Mouse (Mus musculus) hindbrain, embryonic 15.5 days (tissue): ENCODE results near the gene Stmn1. TPM values are rescaled to one million over a fixed set of nuclear protein-coding genes. Genes with fewer than 3 reads are reported as not detected.

Experiments used
- ATAC-seq: fragments of 200-750 bp; cut with Nextera tagmentation; 2 replicates; pipeline ENCODE4 v1.8.0; 2017; ENCODE audit warnings: low read depth, moderate number of reproducible peaks, moderate TSS enrichment; ENCODE audit not compliant: low FRiP score
- H3K27ac ChIP-seq: fragments of 300-500 bp; sonication (generic); replicated peaks from 2 replicates; pipeline ENCODE4 v1.5.1; 2015; ENCODE audit warnings: mild to moderate bottlenecking, inconsistent platforms
- H3K27me3 ChIP-seq: fragments of 300-500 bp; sonication (generic); 2 replicates; pipeline ENCODE4 v1.6.1; 2015; ENCODE audit warnings: control low read depth, inconsistent platforms
- H3K36me3 ChIP-seq: fragments of 300-500 bp; sonication (generic); 2 replicates; pipeline ENCODE4 v1.6.1; 2015; ENCODE audit warnings: control low read depth, inconsistent platforms
- H3K4me1 ChIP-seq: fragments of 300-500 bp; sonication (generic); replicated peaks from 2 replicates; pipeline ENCODE4 v1.6.1; 2015; ENCODE audit warnings: control low read depth, inconsistent platforms
- H3K4me2 ChIP-seq: fragments of 300-500 bp; sonication (generic); 2 replicates; pipeline ENCODE4 v1.6.1; 2015; ENCODE audit warnings: moderate library complexity, mild to moderate bottlenecking, inconsistent platforms
- H3K4me3 ChIP-seq: fragments of 300-500 bp; sonication (generic); 2 replicates; pipeline ENCODE4 v1.5.1; 2015; ENCODE audit warnings: mild to moderate bottlenecking, inconsistent platforms
- H3K9ac ChIP-seq: fragments of 300-500 bp; sonication (generic); 2 replicates; pipeline ENCODE4 v1.6.1; 2015; ENCODE audit warnings: inconsistent platforms
- H3K9me3 ChIP-seq: fragments of 300-500 bp; sonication (generic); 2 replicates; pipeline ENCODE4 v1.6.1; 2016; ENCODE audit warnings: control low read depth, inconsistent platforms
- WGBS: fragments of 180-500 bp; shearing (Covaris S2); methylation state at CpG from one replicate; pipeline ENCODE4 v1.1.7; 2015; 5-methylcytosine and 5-hydroxymethylcytosine counted together
- polyA plus RNA-seq: library from polyadenylated mRNA; unstranded; fragments of >200 nt; fragmentation: Nextera tagmentation; extraction: Ambion mirVana; gene quantifications from 2 replicates; pipeline ENCODE4 v1.2.1, GENCODE M21; 2015

Stmn1 gene
- polyA plus RNA-seq, 1 experiment from 2014 or later: 6,036 TPM

DNA sequence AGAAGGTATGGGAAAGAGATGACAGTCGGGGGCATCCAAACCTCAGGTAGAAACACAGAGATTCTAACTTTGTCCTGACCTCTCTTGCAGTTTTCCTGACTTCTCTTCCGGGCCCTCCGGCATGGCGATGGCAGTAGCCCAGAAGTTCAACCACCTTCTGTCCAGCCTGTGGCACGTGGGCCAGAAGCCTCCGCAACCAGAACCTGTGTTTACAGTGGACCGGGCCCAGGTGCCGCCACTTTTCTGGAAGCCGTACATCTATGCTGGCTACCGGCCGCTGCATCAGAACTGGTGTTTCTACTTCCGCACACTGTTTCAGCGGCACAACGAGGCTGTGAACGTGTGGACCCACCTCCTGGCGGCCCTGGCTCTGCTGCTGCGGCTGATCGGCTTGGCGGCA lies 38.6 kb downstream of the Stmn1 start:
- 90% methylated on average over 19 of the region's 19 CpGs for WGBS
- Histone ChIP-seq H3K27ac (no peak overlapping the region), H3K9ac (no peak overlapping the region), H3K27me3 (no peaks in the 10 kb centered on the region), H3K4me2 (no peak overlapping the region), H3K4me3 (no peak overlapping the region), H3K9me3 (no peaks in the 10 kb centered on the region), H3K36me3 (peaks cover 12% of the 10 kb centered on the region), H3K4me1 (peaks cover 9% of the 10 kb centered on the region)
- no peak for ATAC-seq

DNA sequence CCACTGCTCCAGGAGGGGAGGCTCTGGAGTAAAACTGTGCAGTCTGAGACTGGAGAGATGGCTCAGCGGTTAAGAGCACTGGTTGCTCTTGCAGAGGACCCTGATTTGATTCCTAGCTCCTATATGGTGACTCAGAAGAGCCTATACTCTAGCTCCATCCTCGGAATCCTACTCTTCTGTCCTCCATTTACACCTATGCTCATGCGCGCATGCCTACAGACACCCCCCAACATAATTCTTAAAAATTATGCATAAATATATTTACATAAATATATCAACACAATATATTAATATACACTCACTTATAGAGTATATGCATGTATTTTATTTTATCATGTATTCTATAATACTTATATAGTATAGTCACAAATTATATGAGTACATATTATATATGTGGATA lies 42.3 kb downstream of the Stmn1 start:
- no peak overlapping the region for H3K9ac ChIP-seq
- H3K4me2 ChIP-seq: peak overlapping the region; percentile 96
- peaks cover 12% of the 10 kb centered on the region for H3K36me3 ChIP-seq
- no peaks in the 10 kb centered on the region for H3K27me3 ChIP-seq
- WGBS: 77% methylated on average over 4 of the region's 4 CpGs
- H3K4me1 ChIP-seq: peaks cover 9% of the 10 kb centered on the region
- H3K9me3 ChIP-seq: no peaks in the 10 kb centered on the region
- ATAC-seq: no peak; the same call in 1 of the 2 replicates
- peak overlapping the region; percentile 47 for H3K4me3 ChIP-seq
- H3K27ac ChIP-seq: no peak overlapping the region

DNA sequence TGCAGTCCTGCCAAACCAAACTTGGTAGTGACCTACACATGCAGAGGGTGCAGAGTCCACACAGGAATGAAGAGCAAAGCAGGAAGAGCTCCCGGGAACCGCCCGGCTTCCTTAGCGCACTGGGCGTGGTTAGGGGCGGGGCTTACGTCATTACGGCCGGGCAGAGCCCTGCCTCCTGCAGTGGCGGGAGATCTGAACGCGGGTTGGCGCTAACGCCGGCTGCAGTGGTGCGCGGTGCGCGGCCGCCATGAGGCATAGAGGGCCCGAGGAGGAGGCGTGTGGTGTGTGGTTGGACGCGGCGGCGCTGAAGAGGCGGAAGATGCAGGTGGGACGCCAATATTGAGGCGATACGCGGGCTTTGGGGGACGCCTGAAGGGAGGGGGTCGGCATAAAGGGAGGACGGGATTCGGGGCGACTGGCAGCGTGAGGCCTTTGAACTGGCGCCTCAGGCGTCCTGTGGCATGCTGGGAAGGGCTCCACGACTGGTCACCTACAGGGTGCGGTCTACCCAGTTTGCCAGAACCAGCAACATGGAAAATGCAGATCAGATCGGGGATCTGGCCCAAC lies 42.8 kb downstream of the Stmn1 start, which contains the start of gene Aunip:
Gene Aunip, plus strand, starts transcription at position 155 of the 567 bp plus-strand sequence.
- H3K36me3 ChIP-seq: peaks cover 12% of the 10 kb centered on the region
- H3K9ac ChIP-seq: peak within 1 kb of the TSS; percentile 39
- H3K9me3 ChIP-seq: no peaks in the 10 kb centered on the region
- under 1% methylated on average over 42 of the region's 42 CpGs for WGBS
- peaks cover 9% of the 10 kb centered on the region for H3K4me1 ChIP-seq
- peak within 1 kb of the TSS; percentile 47 for H3K4me3 ChIP-seq
- peak; percentile 94 for ATAC-seq
- H3K27ac ChIP-seq: no peak within 1 kb of the TSS
- H3K4me2 ChIP-seq: peak within 1 kb of the TSS; percentile 96
- H3K27me3 ChIP-seq: no peaks in the 10 kb centered on the region

DNA sequence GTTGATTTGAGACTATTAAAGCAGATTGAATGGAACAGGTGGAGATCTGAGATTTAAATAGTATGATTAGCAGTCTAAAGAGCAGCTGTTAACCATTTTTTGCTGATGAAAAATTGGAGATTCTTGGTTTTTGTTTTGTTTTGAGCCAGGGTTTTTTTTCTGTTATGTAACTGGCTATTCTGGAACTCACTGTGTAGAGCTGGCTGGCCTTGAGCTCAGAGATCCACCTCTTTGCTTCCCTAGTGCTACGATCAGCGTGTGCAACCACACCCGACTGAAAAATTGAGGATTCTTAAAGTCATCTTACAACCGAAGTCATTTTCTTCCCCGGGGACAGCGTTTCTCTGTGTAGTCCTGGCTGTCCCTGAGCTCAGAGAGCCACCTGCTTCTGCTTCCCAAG lies 43.6 kb downstream of the Stmn1 start:
- Histone ChIP-seq H3K36me3 (peaks cover 12% of the 10 kb centered on the region), H3K9ac (no peak overlapping the region), H3K4me3 (no peak overlapping the region), H3K9me3 (no peaks in the 10 kb centered on the region), H3K27me3 (no peaks in the 10 kb centered on the region), H3K4me1 (peaks cover 9% of the 10 kb centered on the region), H3K27ac (no peak overlapping the region), H3K4me2 (peak overlapping the region; percentile 96)
- 75% methylated on average over 6 of the region's 6 CpGs for WGBS
- no peak for ATAC-seq

DNA sequence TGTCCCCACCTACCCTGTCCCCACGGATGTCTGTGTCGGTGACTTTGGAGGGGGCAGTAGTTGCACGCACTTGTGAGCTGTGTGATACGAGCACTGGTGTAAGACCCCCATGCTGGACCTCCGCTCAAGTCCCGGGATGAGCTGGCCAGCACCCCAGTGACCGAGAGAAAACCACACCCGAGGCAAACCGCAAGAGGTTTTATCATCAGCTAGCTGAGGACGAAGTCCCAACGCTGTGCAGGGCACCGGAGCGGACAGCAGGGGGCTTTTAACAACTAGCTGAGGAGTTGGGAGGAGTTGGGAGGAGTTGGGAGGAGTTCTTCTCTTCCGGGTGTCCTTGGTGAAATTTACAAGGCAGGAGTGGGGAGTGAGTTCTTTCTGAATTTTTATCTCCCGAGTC lies 44.7 kb downstream of the Stmn1 start:
- Histone ChIP-seq H3K9me3 (no peaks in the 10 kb centered on the region), H3K9ac (no peak overlapping the region), H3K4me3 (no peak overlapping the region), H3K4me1 (peaks cover 9% of the 10 kb centered on the region), H3K27me3 (no peaks in the 10 kb centered on the region), H3K36me3 (peaks cover 3% of the 10 kb centered on the region), H3K27ac (no peak overlapping the region), H3K4me2 (peak overlapping the region; percentile 25; the same call in 1 of the 2 replicates)
- WGBS: 27% methylated on average over 15 of the region's 15 CpGs
- no peak for ATAC-seq

DNA sequence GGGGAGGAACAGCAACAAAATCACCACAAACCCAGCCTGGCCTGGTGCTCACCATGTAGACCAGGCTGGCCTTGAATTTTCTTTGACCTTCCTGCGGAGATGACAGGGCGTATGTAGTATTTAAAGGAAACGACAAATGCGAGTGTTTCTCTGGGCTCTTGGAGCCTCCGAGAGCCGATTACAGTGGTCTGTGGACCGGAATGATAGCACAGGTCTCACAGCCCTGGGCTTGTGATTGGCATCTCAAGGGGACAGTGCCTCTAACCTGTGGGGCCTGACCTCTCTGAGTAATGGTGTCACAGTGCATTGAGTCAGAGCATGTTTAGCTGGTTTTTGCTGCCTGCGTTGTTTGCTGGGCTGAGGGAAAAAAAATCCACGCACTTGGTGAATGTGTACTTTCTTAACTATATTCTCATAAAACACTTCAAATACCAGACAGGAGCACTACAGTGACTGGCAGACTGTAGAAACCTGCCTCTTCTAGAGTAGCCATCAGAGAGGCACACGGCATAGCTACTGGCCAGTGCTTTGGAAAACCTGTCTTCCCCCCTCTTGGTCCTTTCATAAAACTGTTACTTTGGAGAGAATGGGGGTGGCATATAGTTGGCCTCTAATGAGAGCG lies 46.3 kb downstream of the Stmn1 start:
- WGBS: 92% methylated on average over 11 of the region's 11 CpGs
- ATAC-seq: no peak
- H3K4me3 ChIP-seq: no peak overlapping the region

DNA sequence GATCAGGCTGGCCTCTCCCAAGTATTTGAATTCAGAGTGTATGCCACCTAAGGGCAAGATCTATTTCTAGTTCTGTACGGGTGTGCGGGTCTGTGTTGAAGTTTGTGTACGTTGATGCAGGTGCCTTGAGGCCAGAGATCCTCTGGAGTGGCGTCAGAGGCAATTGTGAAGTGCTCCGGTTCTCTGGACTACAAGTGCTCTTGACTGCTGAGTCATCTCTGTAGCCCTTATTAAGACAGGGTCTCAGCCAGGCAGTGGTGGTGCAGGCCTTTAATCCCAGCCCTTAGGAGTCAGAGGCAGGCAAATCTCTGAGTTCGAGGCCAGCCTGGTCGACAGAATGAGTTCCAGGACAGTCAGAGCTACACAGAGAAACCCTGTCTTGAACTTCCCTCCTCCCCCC lies 47.5 kb downstream of the Stmn1 start:
- Histone ChIP-seq H3K9me3 (no peaks in the 10 kb centered on the region), H3K36me3 (no peaks in the 10 kb centered on the region), H3K27me3 (no peaks in the 10 kb centered on the region), H3K4me1 (peaks cover 9% of the 10 kb centered on the region), H3K4me2 (no peak overlapping the region), H3K9ac (no peak overlapping the region), H3K27ac (no peak overlapping the region), H3K4me3 (no peak overlapping the region)
- 86% methylated on average over 7 of the region's 7 CpGs for WGBS
- no peak for ATAC-seq

More for the DNA sequence above, 46.3 kb downstream of the Stmn1 start:
- no peak overlapping the region for H3K27ac ChIP-seq
- no peaks in the 10 kb centered on the region for H3K27me3 ChIP-seq
- H3K36me3 ChIP-seq: no peaks in the 10 kb centered on the region
- H3K4me2 ChIP-seq: no peak overlapping the region
- H3K9me3 ChIP-seq: no peaks in the 10 kb centered on the region
- H3K9ac ChIP-seq: no peak overlapping the region
- H3K4me1 ChIP-seq: peaks cover 9% of the 10 kb centered on the region

DNA sequence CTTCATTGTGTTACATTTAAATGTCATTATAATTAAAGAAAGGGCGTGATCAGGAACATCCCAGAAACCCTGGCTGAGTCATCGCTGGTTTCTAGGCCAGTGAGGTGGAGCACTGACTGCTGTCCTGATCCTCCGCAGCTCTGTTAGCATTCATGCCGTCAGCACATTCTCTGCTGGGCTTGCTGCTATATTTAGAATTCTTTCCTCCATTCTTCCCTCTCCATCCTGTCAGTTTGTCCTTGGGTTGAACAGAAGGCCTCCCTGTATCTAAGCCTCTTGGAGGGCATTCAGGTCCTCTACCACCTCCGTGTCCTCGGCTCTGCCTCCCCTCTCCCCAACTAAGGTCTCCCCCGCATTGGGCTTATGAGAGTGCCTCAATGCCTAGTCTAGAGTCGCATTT lies 48.9 kb downstream of the Stmn1 start:
- Histone ChIP-seq H3K9me3 (no peaks in the 10 kb centered on the region), H3K36me3 (no peaks in the 10 kb centered on the region), H3K4me3 (no peak overlapping the region), H3K27me3 (no peaks in the 10 kb centered on the region), H3K9ac (no peak overlapping the region), H3K4me1 (no peaks in the 10 kb centered on the region), H3K4me2 (no peak overlapping the region), H3K27ac (no peak overlapping the region)
- WGBS: 81% methylated on average over 8 of the region's 8 CpGs
- no peak for ATAC-seq

DNA sequence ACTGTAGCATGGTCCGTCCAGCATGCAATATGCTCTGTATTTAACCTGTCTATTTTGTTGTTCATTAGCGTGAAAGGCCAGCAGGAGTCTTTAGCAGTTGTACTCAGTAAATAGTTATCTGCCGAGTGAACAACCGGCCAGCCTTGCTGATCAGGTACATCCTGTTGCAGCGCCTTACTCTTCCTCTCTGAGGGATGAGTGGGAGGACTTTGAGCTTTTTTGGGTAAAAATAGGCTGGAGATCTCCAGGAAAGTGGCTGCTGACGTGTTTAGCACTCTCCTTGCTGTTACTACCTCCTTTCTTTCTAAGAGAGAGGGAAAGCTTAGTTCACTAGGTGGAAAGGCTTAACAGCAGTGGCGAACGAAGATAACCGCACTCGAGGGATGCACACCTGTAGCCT lies 49.6 kb downstream of the Stmn1 start:
- Histone ChIP-seq H3K27ac (no peak overlapping the region), H3K4me1 (no peaks in the 10 kb centered on the region), H3K27me3 (no peaks in the 10 kb centered on the region), H3K9ac (no peak overlapping the region), H3K4me2 (no peak overlapping the region), H3K36me3 (no peaks in the 10 kb centered on the region), H3K4me3 (no peak overlapping the region), H3K9me3 (no peaks in the 10 kb centered on the region)
- 89% methylated on average over 10 of the region's 10 CpGs for WGBS
- no peak for ATAC-seq

DNA sequence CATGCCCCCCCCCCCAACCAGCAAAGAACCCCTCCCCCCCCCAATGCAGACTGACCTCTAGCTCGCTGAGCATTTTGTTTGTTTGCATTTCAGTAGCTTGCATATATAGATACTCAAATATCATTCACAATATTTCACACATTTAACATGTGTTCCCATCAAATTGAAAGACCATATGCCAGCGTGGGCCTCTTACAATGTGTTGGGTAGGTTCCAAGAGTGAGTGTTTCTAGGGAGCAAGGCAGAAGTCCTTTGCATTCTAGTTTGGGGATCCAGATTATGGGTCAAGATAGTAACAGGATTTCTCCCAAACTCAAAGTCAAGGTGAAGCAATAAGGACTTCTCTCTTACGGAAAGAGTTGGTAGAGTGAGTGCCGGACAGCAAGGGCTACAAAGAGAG lies 50.4 kb downstream of the Stmn1 start:
- Histone ChIP-seq H3K27me3 (no peaks in the 10 kb centered on the region), H3K9me3 (no peaks in the 10 kb centered on the region), H3K4me2 (no peak overlapping the region), H3K4me3 (no peak overlapping the region), H3K4me1 (no peaks in the 10 kb centered on the region), H3K27ac (no peak overlapping the region), H3K36me3 (no peaks in the 10 kb centered on the region), H3K9ac (no peak overlapping the region)
- no peak for ATAC-seq
- WGBS: 90% methylated on average over 4 of the region's 4 CpGs

DNA sequence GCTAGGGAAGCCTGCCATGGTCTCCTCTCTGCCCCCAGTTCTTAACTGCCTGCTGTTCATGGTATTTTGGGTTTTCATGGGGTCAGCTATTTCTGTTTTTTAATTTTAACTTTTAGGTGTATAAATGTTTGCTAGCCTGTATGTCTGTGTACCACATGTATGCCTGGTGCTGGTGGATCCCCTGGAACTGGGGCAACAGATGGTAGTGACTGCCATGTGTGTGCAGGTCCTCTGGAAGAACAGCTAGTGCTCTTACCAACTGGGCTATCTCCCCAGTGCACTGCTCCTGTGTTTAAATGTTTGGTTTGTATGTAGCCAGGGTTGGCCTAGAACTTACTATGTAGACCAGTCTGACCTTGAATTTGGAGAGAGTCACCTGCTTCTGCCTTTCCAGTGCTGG lies 51.2 kb downstream of the Stmn1 start:
- H3K27me3 ChIP-seq: no peaks in the 10 kb centered on the region
- H3K27ac ChIP-seq: no peak overlapping the region
- no peak overlapping the region for H3K9ac ChIP-seq
- no peaks in the 10 kb centered on the region for H3K4me1 ChIP-seq
- no peaks in the 10 kb centered on the region for H3K9me3 ChIP-seq
- no peak for ATAC-seq
- no peak overlapping the region for H3K4me2 ChIP-seq
- H3K4me3 ChIP-seq: no peak overlapping the region
- H3K36me3 ChIP-seq: no peaks in the 10 kb centered on the region
